Mouse (Mus musculus): ENCODE measurements around the gene Rsph3b.

DNA sequence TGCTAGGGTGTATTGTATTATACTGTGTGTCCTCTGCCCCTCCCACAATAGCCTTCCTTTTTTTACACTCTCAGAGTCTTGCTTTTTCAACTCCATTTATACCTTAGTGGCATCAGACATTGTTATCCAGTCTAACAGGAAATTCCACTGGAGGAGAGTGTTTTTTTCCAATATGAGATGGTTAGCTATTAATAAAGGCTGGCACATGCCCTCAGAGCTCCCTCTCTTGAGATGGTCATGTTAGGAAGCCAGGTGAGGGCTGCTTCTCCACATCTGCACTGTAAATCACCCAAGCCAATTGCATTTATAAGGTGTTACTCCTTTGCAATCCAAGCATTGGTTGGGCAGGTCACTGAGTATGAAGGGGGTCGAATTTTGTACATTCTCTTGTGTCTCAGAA lies 81.9 kb downstream of the Rsph3b start:
- TF ChIP-seq CTCF (IDR thresholded peaks at IDR 0.05; ENCODE audit: extremely low read depth, insufficient read depth, insufficient read length, insufficient replicate concordance) (no peak), POLR2A (IDR thresholded peaks at IDR 0.05; ENCODE audit: low read depth, low read length) (no peak)
